9 mouse cellular contexts compared by ENCODE assay signal in the genomic region with DNA sequence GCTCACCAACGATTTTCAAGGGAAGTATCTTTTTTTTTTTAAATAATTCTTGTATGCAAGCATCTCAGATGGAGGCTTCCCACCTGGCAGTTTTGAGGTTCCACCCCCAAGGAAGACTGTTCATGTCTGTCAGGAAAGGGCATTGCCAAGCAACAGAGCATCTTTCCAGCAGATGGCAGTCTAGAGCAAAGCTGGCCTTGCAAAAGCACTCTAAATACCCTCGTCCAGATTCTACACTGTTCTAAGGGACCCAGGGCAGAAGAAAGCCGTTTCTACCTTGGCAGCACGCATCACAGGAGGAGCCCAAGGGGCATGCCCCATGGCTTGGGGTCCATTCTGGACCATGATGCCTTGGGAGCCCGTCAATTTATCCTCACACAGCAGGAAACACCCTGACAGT. TPM values are rescaled to one million over a fixed set of nuclear protein-coding genes. Genes with fewer than 3 reads are reported as not detected.
DNase-seq lines count a peak whose midpoint lies in the region; ATAC-seq and TF ChIP-seq lines count a peak whose summit lies in the region.
"Had no signal": no experiment of that assay in that cellular context is flagged by ENCODE, and none has a peak within 500 bp of the region (broad histone marks: within the 10 kb centered on the region; RNA-seq: fewer than 3 reads in every experiment).

No protein-coding gene starts in this region.

- no peak for DNase-seq in cerebellum, adult 11 months
- DNase-seq in cerebellum, postnatal 10 days = peak; percentile 88 to 92
- peak; percentile 41 for DNase-seq in gastrocnemius, postnatal 14 days
- peak; percentile 57 for DNase-seq in layer of hippocampus, adult 9-11 months

- WGBS in small intestine, adult 2 months = 5% methylated on average over 5 of the region's 5 CpGs

- TF ChIP-seq CTCF in E14TG2a.4 (conservative IDR thresholded peaks at IDR 0.05; ENCODE audit: low read length) = peak; percentile 90
- TF ChIP-seq CTCF in small intestine, adult 2 months (IDR thresholded peaks at IDR 0.05; ENCODE audit: extremely low read depth, insufficient read length, insufficient replicate concordance, low read depth, low read length) = peak; percentile 68; the same call in 1 of the 2 replicates

- H3K4me3 ChIP-seq in E14TG2a.4 (replicated peaks; ENCODE audit: low read length) = no peak overlapping the region
- H3K4me3 ChIP-seq in small intestine, adult 2 months (ENCODE audit: low read depth, low read length) = no peak overlapping the region
- H3K4me3 ChIP-seq: limb, embryonic 15.5 days had no signal

- no peak for TF ChIP-seq POLR2A in small intestine, adult 2 months (IDR thresholded peaks at IDR 0.05; ENCODE audit: low read depth, low read length)

- no peaks in the 10 kb centered on the region for H3K9me3 ChIP-seq in E14TG2a.4 (ENCODE audit: low read length)
- H3K9me3 ChIP-seq: limb, embryonic 15.5 days had no signal

- no peak overlapping the region for H3K27ac ChIP-seq in small intestine, adult 2 months (ENCODE audit: insufficient read depth, low read depth, low read length)
- H3K27ac ChIP-seq: limb, embryonic 15.5 days had no signal

- H3K27me3 ChIP-seq in E14TG2a.4 (ENCODE audit: insufficient read depth, low read length) = peaks cover 37% of the 10 kb centered on the region
- 0 out of 2 replicates have a peak, but pooled peaks cover 2% of the 10 kb centered on the region for H3K27me3 ChIP-seq in small intestine, adult 2 months (ENCODE audit: control insufficient read depth, insufficient read depth, low read length)

- H3K36me3 ChIP-seq in E14TG2a.4 (ENCODE audit: insufficient read depth, low read length) = no peaks in the 10 kb centered on the region
- no peaks in the 10 kb centered on the region for H3K36me3 ChIP-seq in small intestine, adult 2 months (ENCODE audit: control insufficient read depth, insufficient read depth, low read length)
- H3K36me3 ChIP-seq: limb, embryonic 15.5 days had no signal

- intact Hi-C loops in gastrocnemius, postnatal 14 days (cut with DNase I; ENCODE audit: low total_unique reads) = no loop called here

- H3K4me1 ChIP-seq in E14TG2a.4 (replicated peaks; ENCODE audit: low read depth, low read length) = peaks cover 14% of the 10 kb centered on the region
- no peaks in the 10 kb centered on the region for H3K4me1 ChIP-seq in small intestine, adult 2 months (ENCODE audit: control insufficient read depth, insufficient read depth, insufficient read length, low read length)
- H3K4me1 ChIP-seq: limb, embryonic 15.5 days had no signal

- ATAC-seq in cerebellum, adult (ENCODE audit: insufficient number of reproducible peaks, low FRiP score, low TSS enrichment) = 0 out of 2 replicates have a peak, but pooled peaks have one; percentile 43
- ATAC-seq in megakaryocyte, adult 5-6 weeks (ENCODE audit: poor library complexity, severe bottlenecking) = 0 out of 2 replicates have a peak, but pooled peaks have one; percentile 34

RNA-seq across cellular contexts. Expression of a gene that starts 12.9 kb away (rescaled TPM):
- total RNA-seq in gastrocnemius, postnatal 14 days (2021) = not detected
- not detected in 2 replicates for total RNA-seq in megakaryocyte, adult 5-6 weeks (2015)
- total RNA-seq in megakaryocyte, adult 5-6 weeks (2017) = not detected in 2 replicates
- not detected in 2 replicates for polyA plus RNA-seq in small intestine, adult 2 months (2012; rRNA removed)
- polyA plus RNA-seq: limb, embryonic 15.5 days had no signal
